Mouse (Mus musculus) ES-Bruce4 (cell line): ENCODE measurements around the gene Herc3. TPM values are rescaled to one million over a fixed set of nuclear protein-coding genes. Genes with fewer than 3 reads are reported as not detected.

Experiments used
- H3K27ac ChIP-seq: 2 replicates; pipeline ENCODE4 v1.5.1; 2012; ENCODE audit warnings: low read length, inconsistent platforms; ENCODE audit not compliant: insufficient read depth
- H3K27me3 ChIP-seq: 2 replicates; pipeline ENCODE4 v1.6.1; 2012; ENCODE audit warnings: mild to moderate bottlenecking, low read length, inconsistent platforms; ENCODE audit not compliant: control insufficient read depth, poor library complexity, insufficient read depth, severe bottlenecking
- H3K36me3 ChIP-seq: 2 replicates; pipeline ENCODE4 v1.6.1; 2012; ENCODE audit warnings: inconsistent platforms, mild to moderate bottlenecking, low read length, moderate library complexity; ENCODE audit not compliant: control insufficient read depth, poor library complexity, insufficient read depth, severe bottlenecking
- H3K4me1 ChIP-seq: one replicate; pipeline ENCODE4 v1.8.1; 2011; ENCODE audit warnings: low read length; ENCODE audit not compliant: control insufficient read depth, insufficient read depth
- H3K4me3 ChIP-seq: 2 replicates; pipeline ENCODE4 v1.5.1; 2011; ENCODE audit warnings: low read depth, mild to moderate bottlenecking, low read length
- H3K9ac ChIP-seq: 2 replicates; pipeline ENCODE4 v1.6.1; 2012; ENCODE audit warnings: low read depth, mild to moderate bottlenecking, inconsistent platforms; ENCODE audit not compliant: poor library complexity, severe bottlenecking
- H3K9me3 ChIP-seq: replicated peaks from 2 replicates; pipeline ENCODE4 v1.6.1; 2012; ENCODE audit warnings: mild to moderate bottlenecking, low read length, inconsistent platforms; ENCODE audit not compliant: control insufficient read depth, poor library complexity, insufficient read depth, severe bottlenecking
- CTCF ChIP-seq: IDR thresholded peaks from one replicate; pipeline ENCODE4 v1.8.1; 2011; ENCODE audit warnings: low read depth, low read length
- EP300 ChIP-seq: IDR thresholded peaks from 2 replicates; pipeline ENCODE4 v1.6.1; 2011; ENCODE audit warnings: low read depth, low read length; ENCODE audit not compliant: insufficient read depth
- POLR2A ChIP-seq: IDR thresholded peaks from one replicate; pipeline ENCODE4 v1.8.1; 2011; ENCODE audit warnings: low read length; ENCODE audit not compliant: insufficient read depth
- polyA plus RNA-seq: library from polyadenylated mRNA; stranded (reverse); fragments of >200 nt; gene quantifications from 2 replicates; pipeline ENCODE4 v1.2.4, GENCODE M21; 2011; ENCODE audit warnings: low read depth; ENCODE audit not compliant: missing spikeins, insufficient read depth, insufficient read length

Herc3 gene
- polyA plus RNA-seq, 1 experiment: 34.5 TPM

- Histone ChIP-seq H3K9me3 (peaks cover 7% of the 10 kb centered on the region), H3K4me1 (no peaks in the 10 kb centered on the region), H3K36me3 (no peaks in the 10 kb centered on the region), H3K9ac (no peak overlapping the region), H3K27me3 (no peaks in the 10 kb centered on the region; the same call in 1 of the 2 replicates), H3K27ac (no peak overlapping the region), H3K4me3 (no peak overlapping the region)
- TF ChIP-seq EP300 (no peak), CTCF (no peak), POLR2A (no peak)
Measured at GRCm38 (mm10) chr6:58828582-58828981, 2.7 kb upstream of the Herc3 start.

- Histone ChIP-seq H3K9ac (no peak overlapping the region), H3K4me3 (peak overlapping the region; percentile 74), H3K9me3 (peaks cover 4% of the 10 kb centered on the region; the same call in 1 of the 2 replicates), H3K27me3 (no peaks in the 10 kb centered on the region; the same call in 1 of the 2 replicates), H3K4me1 (no peaks in the 10 kb centered on the region), H3K27ac (no peak overlapping the region), H3K36me3 (no peaks in the 10 kb centered on the region)
- TF ChIP-seq EP300 (no peak), POLR2A (no peak), CTCF (no peak)
Measured at GRCm38 (mm10) chr6:58830840-58831231, 429 bp upstream of the Herc3 start.

GRCm38 (mm10) chr6:58832591-58833018 is 1.3 kb downstream of the Herc3 start:
- Histone ChIP-seq H3K27me3 (no peaks in the 10 kb centered on the region; the same call in 1 of the 2 replicates), H3K4me1 (no peaks in the 10 kb centered on the region), H3K4me3 (no peak overlapping the region), H3K36me3 (no peaks in the 10 kb centered on the region), H3K27ac (no peak overlapping the region), H3K9me3 (no peaks in the 10 kb centered on the region), H3K9ac (0 out of 2 replicates have a peak overlapping the region, but pooled peaks have one; percentile 82)
- no peak for TF ChIP-seq EP300

GRCm38 (mm10) chr6:58834470-58834869 is 3.2 kb downstream of the Herc3 start:
- Histone ChIP-seq H3K27me3 (no peaks in the 10 kb centered on the region; the same call in 1 of the 2 replicates), H3K4me3 (no peak overlapping the region), H3K27ac (no peak overlapping the region), H3K9me3 (no peaks in the 10 kb centered on the region), H3K4me1 (no peaks in the 10 kb centered on the region), H3K36me3 (no peaks in the 10 kb centered on the region), H3K9ac (no peak overlapping the region)
- TF ChIP-seq CTCF (no peak), POLR2A (no peak), EP300 (no peak)

GRCm38 (mm10) chr6:58835591-58835990 is 4.3 kb downstream of the Herc3 start:
- no peaks in the 10 kb centered on the region for H3K4me1 ChIP-seq
- no peaks in the 10 kb centered on the region for H3K36me3 ChIP-seq
- no peaks in the 10 kb centered on the region; the same call in 1 of the 2 replicates for H3K27me3 ChIP-seq
- TF ChIP-seq EP300: no peak
- TF ChIP-seq CTCF: no peak
- no peak for TF ChIP-seq POLR2A
- H3K9me3 ChIP-seq: no peaks in the 10 kb centered on the region
- H3K4me3 ChIP-seq: no peak overlapping the region
- H3K9ac ChIP-seq: no peak overlapping the region
- H3K27ac ChIP-seq: no peak overlapping the region

GRCm38 (mm10) chr6:58836476-58836875 is 5.2 kb downstream of the Herc3 start:
- Histone ChIP-seq H3K9ac (no peak overlapping the region), H3K4me3 (no peak overlapping the region), H3K27ac (no peak overlapping the region), H3K9me3 (no peaks in the 10 kb centered on the region), H3K36me3 (no peaks in the 10 kb centered on the region), H3K27me3 (no peaks in the 10 kb centered on the region; the same call in 1 of the 2 replicates), H3K4me1 (no peaks in the 10 kb centered on the region)
- TF ChIP-seq EP300: no peak
- no peak for TF ChIP-seq POLR2A
- no peak for TF ChIP-seq CTCF
